Mouse (Mus musculus) CH12.LX (cell line): Measurements from ENCODE around the gene Usp6nl.

Experiments used
- CTCF ChIP-seq, 2 experiments: IDR thresholded peaks in 1 of 2; conservative IDR thresholded peaks in 1 of 2; 2 replicates each; pipeline ENCODE4 v1.5.1; 2011 to 2012; ENCODE audit warnings: low read depth in 2 of 2, low read length in 2 of 2, improper control_type of control experiment in 1 of 2, inconsistent platforms in 1 of 2, mild to moderate bottlenecking in 1 of 2, moderate library complexity in 1 of 2
- MAX ChIP-seq: IDR thresholded peaks from 2 replicates; pipeline ENCODE4 v1.6.1; 2011; ENCODE audit warnings: low read length, improper control_type of control experiment
- ZNF384 ChIP-seq: IDR thresholded peaks from 2 replicates; pipeline ENCODE4 v1.6.1; 2012; ENCODE audit warnings: low read depth, low read length, improper control_type of control experiment, inconsistent platforms

- TF ChIP-seq CTCF (conservative IDR thresholded peaks at IDR 0.05 in 1 of 2, IDR thresholded peaks at IDR 0.05 in 1 of 2; ENCODE audit: low read depth in 2 of 2, low read length in 2 of 2) (no peak), MAX (no peak), ZNF384 (no peak)
Measured at GRCm38 (mm10) chr2:6395851-6396625, 73.6 kb downstream of the Usp6nl start.
